Mouse (Mus musculus) intestine, postnatal 0 days (tissue): ENCODE measurements around the gene Ngly1. TPM values are rescaled to one million over a fixed set of nuclear protein-coding genes. Genes with fewer than 3 reads are reported as not detected.

Source experiments
- ATAC-seq: fragments of 200-750 bp; cut with Nextera tagmentation; 2 replicates; pipeline ENCODE4 v1.8.0; 2017; ENCODE audit warnings: mild to moderate bottlenecking, moderate TSS enrichment, moderate library complexity
- H3K27ac ChIP-seq: fragments of 300-500 bp; sonication (generic); 2 replicates; pipeline ENCODE4 v1.5.1; 2014; ENCODE audit warnings: mild to moderate bottlenecking, low read depth, low read length, moderate library complexity
- H3K27me3 ChIP-seq: fragments of 300-500 bp; sonication (generic); replicated peaks from 2 replicates; pipeline ENCODE4 v1.6.1; 2014; ENCODE audit warnings: low read length, mixed read lengths; ENCODE audit not compliant: control insufficient read depth, insufficient read depth
- H3K36me3 ChIP-seq: fragments of 300-500 bp; sonication (generic); 2 replicates; pipeline ENCODE4 v1.6.1; 2014; ENCODE audit warnings: mild to moderate bottlenecking, moderate library complexity; ENCODE audit not compliant: control insufficient read depth, insufficient read depth
- H3K4me1 ChIP-seq: fragments of 300-500 bp; sonication (generic); replicated peaks from 2 replicates; pipeline ENCODE4 v1.6.1; 2014; ENCODE audit warnings: antibody characterized with exemption, low read length, mixed read lengths; ENCODE audit not compliant: control insufficient read depth, insufficient read depth
- H3K4me2 ChIP-seq: fragments of 300-500 bp; sonication (generic); replicated peaks from 2 replicates; pipeline ENCODE4 v1.6.1; 2014; ENCODE audit warnings: low read depth, mild to moderate bottlenecking, moderate library complexity
- H3K4me3 ChIP-seq: fragments of 300-500 bp; sonication (generic); 2 replicates; pipeline ENCODE4 v1.5.1; 2014; ENCODE audit warnings: low read depth, low read length
- H3K9ac ChIP-seq: fragments of 300-500 bp; sonication (generic); 2 replicates; pipeline ENCODE4 v1.6.1; 2014; ENCODE audit warnings: mild to moderate bottlenecking, low read depth, low read length
- H3K9me3 ChIP-seq: fragments of 300-500 bp; sonication (generic); 2 replicates; pipeline ENCODE4 v1.6.1; 2016; ENCODE audit warnings: mixed run types; ENCODE audit not compliant: control insufficient read depth
- CTCF ChIP-seq: sonication (generic); IDR thresholded peaks from 2 replicates; pipeline ENCODE4 v1.5.1; 2016; ENCODE audit warnings: low read depth, mild to moderate bottlenecking, control low read depth, antibody characterized with exemption, moderate library complexity
- WGBS: fragments of 180-500 bp; shearing (Covaris S2); extraction: QIAGEN DNeasy Blood & Tissue Kit; methylation state at CpG from one replicate; pipeline ENCODE4 v1.1.7; 2014; 5-methylcytosine and 5-hydroxymethylcytosine counted together
- polyA plus RNA-seq: library from polyadenylated mRNA; unstranded; fragments of >200 nt; fragmentation: Nextera tagmentation; extraction: Ambion mirVana; gene quantifications from 2 replicates; pipeline ENCODE4 v1.2.1, GENCODE M21; 2015

Gene Ngly1
- polyA plus RNA-seq, 1 experiment from 2014 or later, result 46.0 TPM

DNA sequence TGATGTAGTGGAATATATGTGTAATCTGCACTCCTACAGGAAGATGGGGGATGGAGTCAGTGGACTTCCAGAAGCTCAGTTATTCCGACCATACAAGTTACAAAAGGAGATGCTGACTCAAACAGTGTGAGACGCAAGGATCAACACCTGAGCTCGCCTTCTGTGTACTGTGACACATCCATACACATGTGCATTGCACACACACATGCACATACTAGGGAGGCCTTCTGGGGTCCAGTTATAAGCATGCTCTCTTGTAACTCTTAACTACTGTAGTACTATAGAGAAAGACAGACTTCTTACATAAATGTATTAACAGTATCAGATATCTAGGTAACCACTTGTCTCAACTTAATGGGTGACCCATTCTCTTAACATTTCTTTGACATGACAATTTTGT lies 24.6 kb downstream of the Ngly1 start:
- ATAC-seq, result no peak
- Histone ChIP-seq H3K27ac (no peak overlapping the region), H3K4me3 (no peak overlapping the region), H3K9ac (no peak overlapping the region), H3K27me3 (no peaks in the 10 kb centered on the region), H3K4me1 (no peaks in the 10 kb centered on the region), H3K9me3 (no peaks in the 10 kb centered on the region), H3K4me2 (no peak overlapping the region), H3K36me3 (peaks cover 8% of the 10 kb centered on the region; the same call in 1 of the 2 replicates)
- 90% methylated on average over 3 of the region's 3 CpGs for WGBS
- TF ChIP-seq CTCF, result no peak

DNA sequence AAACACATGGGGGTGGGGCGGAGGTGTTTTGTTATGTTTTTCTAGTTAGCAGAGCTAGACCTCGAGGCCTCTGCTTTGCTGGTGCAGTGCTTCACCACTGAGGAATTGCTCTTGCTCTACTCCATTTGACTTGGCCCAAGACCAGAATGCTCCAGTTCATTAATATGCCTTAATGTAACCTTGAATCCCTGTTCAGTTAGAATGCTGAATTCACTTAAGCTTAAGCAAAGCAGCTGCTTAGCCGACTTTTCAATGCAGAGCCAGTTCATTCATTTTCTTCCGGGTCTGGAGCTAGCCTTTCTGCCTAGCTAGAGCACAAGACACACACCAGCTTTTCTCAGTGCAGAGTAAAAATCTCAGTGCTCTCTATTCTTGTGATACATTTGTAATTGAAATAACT lies 30.1 kb downstream of the Ngly1 start:
- Histone ChIP-seq H3K4me2 (no peak overlapping the region), H3K4me1 (no peaks in the 10 kb centered on the region), H3K27ac (no peak overlapping the region), H3K4me3 (no peak overlapping the region), H3K9me3 (no peaks in the 10 kb centered on the region), H3K27me3 (no peaks in the 10 kb centered on the region), H3K36me3 (peaks cover 7% of the 10 kb centered on the region), H3K9ac (no peak overlapping the region)
- WGBS, result 68% methylated on average over 4 of the region's 4 CpGs
- no peak for TF ChIP-seq CTCF
- ATAC-seq, result no peak

- Histone ChIP-seq H3K4me2 (no peak overlapping the region), H3K4me1 (no peaks in the 10 kb centered on the region), H3K27ac (no peak overlapping the region), H3K9me3 (no peaks in the 10 kb centered on the region), H3K9ac (no peak overlapping the region), H3K4me3 (no peak overlapping the region), H3K36me3 (peaks cover 7% of the 10 kb centered on the region), H3K27me3 (no peaks in the 10 kb centered on the region)
- no peak for ATAC-seq
- WGBS, result 86% methylated on average over 4 of the region's 4 CpGs
- TF ChIP-seq CTCF, result no peak
These were observed 34.9 kb downstream of the Ngly1 start for GRCm38 (mm10) chr14:16283966-16284365.

GRCm38 (mm10) chr14:16292371-16292770 lies 43.3 kb downstream of the Ngly1 start:
- H3K27ac ChIP-seq, result no peak overlapping the region
- H3K4me3 ChIP-seq, result no peak overlapping the region
- H3K27me3 ChIP-seq, result no peaks in the 10 kb centered on the region
- WGBS, result 39% methylated on average over 1 of the region's 1 CpGs
- no peaks in the 10 kb centered on the region for H3K4me1 ChIP-seq
- H3K36me3 ChIP-seq, result peaks cover 16% of the 10 kb centered on the region
- no peak for ATAC-seq
- TF ChIP-seq CTCF, result no peak
- H3K9me3 ChIP-seq, result no peaks in the 10 kb centered on the region
- no peak overlapping the region for H3K9ac ChIP-seq
- H3K4me2 ChIP-seq, result no peak overlapping the region

- Histone ChIP-seq H3K4me2 (no peak overlapping the region), H3K27ac (no peak overlapping the region), H3K27me3 (no peaks in the 10 kb centered on the region), H3K9ac (no peak overlapping the region), H3K4me3 (no peak overlapping the region), H3K4me1 (no peaks in the 10 kb centered on the region), H3K36me3 (peaks cover 16% of the 10 kb centered on the region), H3K9me3 (no peaks in the 10 kb centered on the region)
- no peak for TF ChIP-seq CTCF
- no peak for ATAC-seq
These were observed 43.9 kb downstream of the Ngly1 start for GRCm38 (mm10) chr14:16293015-16293414.

GRCm38 (mm10) chr14:16293921-16294320 lies 44.8 kb downstream of the Ngly1 start:
- ATAC-seq, result no peak
- Histone ChIP-seq H3K27me3 (no peaks in the 10 kb centered on the region), H3K27ac (no peak overlapping the region), H3K4me1 (no peaks in the 10 kb centered on the region), H3K4me3 (no peak overlapping the region), H3K36me3 (peaks cover 16% of the 10 kb centered on the region), H3K9me3 (no peaks in the 10 kb centered on the region), H3K4me2 (no peak overlapping the region), H3K9ac (no peak overlapping the region)
- 93% methylated on average over 1 of the region's 1 CpGs for WGBS
- no peak for TF ChIP-seq CTCF

GRCm38 (mm10) chr14:16296816-16297468 lies 47.9 kb downstream of the Ngly1 start:
- H3K4me1 ChIP-seq, result no peaks in the 10 kb centered on the region
- no peak overlapping the region for H3K9ac ChIP-seq
- no peaks in the 10 kb centered on the region for H3K27me3 ChIP-seq
- no peaks in the 10 kb centered on the region for H3K9me3 ChIP-seq
- no peak overlapping the region for H3K4me2 ChIP-seq
- H3K4me3 ChIP-seq, result no peak overlapping the region
- no peak for TF ChIP-seq CTCF
- H3K27ac ChIP-seq, result no peak overlapping the region
- WGBS, result 62% methylated on average over 2 of the region's 2 CpGs
- no peak for ATAC-seq
- H3K36me3 ChIP-seq, result peaks cover 26% of the 10 kb centered on the region
